Mouse (Mus musculus) kidney, adult 11 months (tissue): ENCODE results near the gene Ppfibp1.
A peak's percentile ranks its signal among the peaks of the same experiment; 100 is the strongest.

Experiments
- DNase-seq: peaks from one replicate; pipeline ENCODE4 v3.0.0; 2022

Ppfibp1 gene

GRCm38 (mm10) chr6:146999755-147000154, 111.5 kb downstream of the Ppfibp1 start:
- DNase-seq, result no peak

- no peak for DNase-seq
Observed at GRCm38 (mm10) chr6:147008148-147008547, 119.9 kb downstream of the Ppfibp1 start.

- no peak for DNase-seq
Observed at GRCm38 (mm10) chr6:147010358-147010757, 122.1 kb downstream of the Ppfibp1 start.

- DNase-seq, result no peak
Observed at GRCm38 (mm10) chr6:147010811-147011520, 122.7 kb downstream of the Ppfibp1 start.

- no peak for DNase-seq
Observed at GRCm38 (mm10) chr6:147011555-147011954, 123.3 kb downstream of the Ppfibp1 start.

GRCm38 (mm10) chr6:147011977-147012376, 123.7 kb downstream of the Ppfibp1 start:
- no peak for DNase-seq

- DNase-seq, result no peak
Observed at GRCm38 (mm10) chr6:147013546-147013945, 125.3 kb downstream of the Ppfibp1 start.

- no peak for DNase-seq
Observed at GRCm38 (mm10) chr6:147017906-147018305, 129.6 kb downstream of the Ppfibp1 start.

- DNase-seq, result no peak
Observed at GRCm38 (mm10) chr6:147018364-147018763, 130.1 kb downstream of the Ppfibp1 start.

GRCm38 (mm10) chr6:147021181-147021580, 132.9 kb downstream of the Ppfibp1 start:
- no peak for DNase-seq

- no peak for DNase-seq
Observed at GRCm38 (mm10) chr6:147022375-147023132, 134.3 kb downstream of the Ppfibp1 start.

GRCm38 (mm10) chr6:147023133-147023395, 134.8 kb downstream of the Ppfibp1 start:
- no peak for DNase-seq

GRCm38 (mm10) chr6:147023568-147023967, 135.3 kb downstream of the Ppfibp1 start:
- DNase-seq, result no peak

GRCm38 (mm10) chr6:147024761-147025160, 136.5 kb downstream of the Ppfibp1 start:
- no peak for DNase-seq

- DNase-seq, result no peak
Observed at GRCm38 (mm10) chr6:147028396-147028795, 140.1 kb downstream of the Ppfibp1 start.

GRCm38 (mm10) chr6:147029591-147029990, 141.3 kb downstream of the Ppfibp1 start:
- no peak for DNase-seq

GRCm38 (mm10) chr6:147030096-147030885, 142.0 kb downstream of the Ppfibp1 start:
- no peak for DNase-seq

- no peak for DNase-seq
Observed at GRCm38 (mm10) chr6:147032303-147032925, 144.1 kb downstream of the Ppfibp1 start, which contains the start of gene Rep15. Gene Rep15, plus strand, starts transcription at chr6:147032584.

- DNase-seq, result peak; percentile 83
Observed at GRCm38 (mm10) chr6:147042291-147043290, 154.3 kb downstream of the Ppfibp1 start, which contains the start of gene Mrps35. Gene Mrps35, plus strand, starts transcription at chr6:147042764.

- DNase-seq, result no peak
Observed at GRCm38 (mm10) chr6:147043633-147044032, 155.3 kb downstream of the Ppfibp1 start.

GRCm38 (mm10) chr6:147049239-147049805, 161.0 kb downstream of the Ppfibp1 start:
- DNase-seq, result no peak
